Mouse (Mus musculus) embryonic facial prominence, embryonic 10.5 days (tissue): Measurements from ENCODE around the gene Rif1. TPM values are rescaled to one million over a fixed set of nuclear protein-coding genes. Genes with fewer than 3 reads are reported as not detected.
"Not testable (repeated sequence)": the region's sequence is repeated elsewhere in the genome, so short reads cannot be mapped to it uniquely, and the experiment has no call there.

Experiments used
- DNase-seq: peaks from one replicate; pipeline ENCODE4 v3.0.0-alpha.2; 2017; ENCODE audit warnings: low spot score
- H3K27ac ChIP-seq: fragments of 300-500 bp; sonication (generic); replicated peaks from 2 replicates; pipeline ENCODE4 v1.5.1; 2016; ENCODE audit warnings: mild to moderate bottlenecking
- H3K27me3 ChIP-seq: fragments of 300-500 bp; sonication (generic); replicated peaks from 2 replicates; pipeline ENCODE4 v1.6.1; 2016; ENCODE audit warnings: low read depth, mild to moderate bottlenecking; ENCODE audit not compliant: poor library complexity, severe bottlenecking
- H3K36me3 ChIP-seq: fragments of 300-500 bp; sonication (generic); replicated peaks from 2 replicates; pipeline ENCODE4 v1.6.1; 2016; ENCODE audit warnings: mild to moderate bottlenecking, moderate library complexity
- H3K4me1 ChIP-seq: fragments of 300-500 bp; sonication (generic); 2 replicates; pipeline ENCODE4 v1.6.1; 2016
- H3K4me3 ChIP-seq: fragments of 300-500 bp; sonication (generic); 2 replicates; pipeline ENCODE4 v1.5.1; 2016; ENCODE audit warnings: mild to moderate bottlenecking, moderate library complexity
- H3K9me3 ChIP-seq: fragments of 300-500 bp; sonication (generic); 2 replicates; pipeline ENCODE4 v1.6.1; 2016; ENCODE audit warnings: mild to moderate bottlenecking
- WGBS: fragments of 180-500 bp; shearing (Covaris S2); methylation state at CpG from one replicate; pipeline ENCODE4 v1.1.7; 2016; 5-methylcytosine and 5-hydroxymethylcytosine counted together
- polyA plus RNA-seq: library from polyadenylated mRNA; unstranded; fragments of >200 nt; fragmentation: Nextera tagmentation; extraction: Ambion mirVana; gene quantifications from 2 replicates; pipeline ENCODE4 v1.2.1, GENCODE M21; 2016

Rif1 gene
- polyA plus RNA-seq, 1 experiment from 2014 or later, result 41.0 TPM

DNA sequence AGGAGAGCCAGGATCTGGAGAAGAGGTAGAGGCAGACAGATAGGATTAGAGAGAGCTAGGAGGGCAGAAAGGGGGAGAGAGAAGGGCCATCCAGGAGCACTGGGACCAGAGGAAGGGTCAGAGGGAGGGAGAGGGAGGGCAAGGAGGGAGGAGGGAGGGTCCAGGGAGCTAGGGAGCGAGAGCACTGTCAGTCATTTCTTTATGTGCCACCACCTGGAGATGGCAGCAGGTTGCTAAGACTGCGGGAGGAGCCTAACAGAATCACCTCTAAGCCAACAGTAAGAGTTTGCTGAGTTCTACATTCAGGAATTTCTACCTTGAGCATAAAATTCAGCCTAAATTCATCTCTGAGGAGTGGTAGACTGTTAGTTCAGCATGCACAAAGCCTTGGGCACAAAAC is 6.0 kb downstream of the Rif1 start:
- no peak for DNase-seq
- Histone ChIP-seq H3K36me3 (peaks cover 95% of the 10 kb centered on the region), H3K27ac (no peak overlapping the region), H3K9me3 (no peaks in the 10 kb centered on the region), H3K4me1 (peaks cover 8% of the 10 kb centered on the region), H3K4me3 (no peak overlapping the region), H3K27me3 (no peaks in the 10 kb centered on the region)
- WGBS, result 95% methylated on average over 2 of the region's 2 CpGs

DNA sequence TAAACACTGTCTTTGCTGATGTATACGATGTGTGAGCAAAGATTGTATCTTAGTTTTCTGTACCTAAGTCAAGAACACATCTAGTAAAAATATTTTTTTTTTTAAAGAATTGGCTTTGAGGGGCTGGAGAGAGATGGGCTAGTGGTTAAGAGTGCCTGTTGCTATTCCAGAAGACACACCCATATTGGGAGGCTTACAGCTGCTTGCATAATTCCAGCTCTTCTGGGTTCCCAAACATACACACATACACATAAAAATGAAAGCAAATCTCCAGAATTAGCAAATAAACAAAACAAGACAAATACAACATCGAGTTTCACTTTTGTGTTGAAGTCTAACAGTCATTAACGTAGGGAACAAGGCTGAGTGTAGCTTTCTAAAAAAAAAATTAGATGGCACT is 11.4 kb downstream of the Rif1 start:
- H3K27me3 ChIP-seq, result no peaks in the 10 kb centered on the region
- no peak for DNase-seq
- H3K4me3 ChIP-seq, result no peak overlapping the region
- H3K9me3 ChIP-seq, result no peaks in the 10 kb centered on the region
- WGBS, result 94% methylated on average over 3 of the region's 3 CpGs
- H3K36me3 ChIP-seq, result peaks cover 100% of the 10 kb centered on the region
- no peaks in the 10 kb centered on the region for H3K4me1 ChIP-seq
- no peak overlapping the region for H3K27ac ChIP-seq

DNA sequence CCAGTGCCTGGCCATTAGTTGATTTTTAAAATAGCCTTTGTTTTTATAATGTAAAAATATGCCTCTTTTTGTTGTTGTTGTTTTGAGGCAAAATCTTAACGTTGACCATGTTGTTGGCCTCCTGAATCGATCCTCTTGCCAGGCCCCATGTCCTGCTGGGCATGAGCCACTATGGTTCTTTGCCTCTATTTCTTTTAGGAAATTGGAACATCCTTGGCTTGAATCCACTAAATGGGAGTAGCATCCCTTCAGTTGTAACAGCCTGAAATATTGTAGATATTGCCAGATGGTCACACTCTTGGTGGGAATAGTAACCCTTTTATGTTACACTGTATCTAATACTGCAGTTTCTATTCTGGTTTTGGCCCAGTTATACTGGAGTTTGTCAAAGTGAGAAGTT is 11.9 kb downstream of the Rif1 start:
- no peaks in the 10 kb centered on the region for H3K9me3 ChIP-seq
- no peaks in the 10 kb centered on the region for H3K4me1 ChIP-seq
- no peak overlapping the region for H3K27ac ChIP-seq
- H3K27me3 ChIP-seq, result no peaks in the 10 kb centered on the region
- DNase-seq, result no peak
- H3K36me3 ChIP-seq, result peaks cover 100% of the 10 kb centered on the region
- H3K4me3 ChIP-seq, result no peak overlapping the region
- WGBS, result 92% methylated on average over 2 of the region's 2 CpGs

DNA sequence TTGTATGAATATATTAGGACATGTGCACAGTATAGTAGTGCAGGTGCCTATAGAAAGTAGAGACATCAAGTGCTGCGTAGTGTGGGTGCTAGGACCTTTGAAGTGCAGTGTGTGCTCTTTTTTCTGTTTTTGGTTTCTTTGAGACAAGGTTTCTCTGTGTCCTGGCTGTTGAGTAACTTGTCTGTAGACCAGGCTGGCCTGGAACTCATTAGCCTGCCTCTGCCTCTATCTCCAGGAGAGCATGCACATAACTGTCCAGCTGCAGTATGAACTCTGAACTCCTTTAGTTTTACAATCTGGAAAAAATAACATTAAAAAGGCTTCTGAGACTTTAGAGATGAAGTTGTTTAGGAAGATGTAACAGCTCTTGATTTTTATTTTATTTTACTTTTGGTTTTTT is 41.5 kb downstream of the Rif1 start:
- Histone ChIP-seq H3K4me1 (0 out of 2 replicates have a peak, but pooled peaks cover 3% of the 10 kb centered on the region), H3K9me3 (no peaks in the 10 kb centered on the region), H3K36me3 (peaks cover 99% of the 10 kb centered on the region), H3K4me3 (no peak overlapping the region), H3K27ac (no peak overlapping the region), H3K27me3 (no peaks in the 10 kb centered on the region)
- 66% methylated on average over 1 of the region's 1 CpGs for WGBS
- DNase-seq, result peak; percentile 53

DNA sequence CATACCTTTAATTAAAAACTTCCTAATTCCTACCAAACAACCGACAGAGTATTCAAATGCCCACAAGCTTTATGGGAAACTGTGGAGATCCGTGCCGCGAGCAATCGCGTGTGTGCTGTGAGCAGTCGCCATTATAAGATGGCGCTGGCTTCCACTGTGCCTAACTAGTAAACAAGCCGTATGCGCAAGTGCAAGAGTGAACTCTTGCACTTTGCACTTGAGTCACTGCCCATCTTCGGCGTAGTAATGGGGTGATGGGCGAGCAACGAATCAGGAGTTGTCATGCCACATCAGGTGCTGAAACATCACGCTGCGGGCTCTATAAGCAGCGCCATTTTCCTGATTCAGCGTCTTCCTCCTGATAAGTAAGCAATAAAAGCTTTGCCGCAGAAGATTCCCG is 58.7 kb downstream of the Rif1 start:
- peaks cover 68% of the 10 kb centered on the region for H3K36me3 ChIP-seq

DNA sequence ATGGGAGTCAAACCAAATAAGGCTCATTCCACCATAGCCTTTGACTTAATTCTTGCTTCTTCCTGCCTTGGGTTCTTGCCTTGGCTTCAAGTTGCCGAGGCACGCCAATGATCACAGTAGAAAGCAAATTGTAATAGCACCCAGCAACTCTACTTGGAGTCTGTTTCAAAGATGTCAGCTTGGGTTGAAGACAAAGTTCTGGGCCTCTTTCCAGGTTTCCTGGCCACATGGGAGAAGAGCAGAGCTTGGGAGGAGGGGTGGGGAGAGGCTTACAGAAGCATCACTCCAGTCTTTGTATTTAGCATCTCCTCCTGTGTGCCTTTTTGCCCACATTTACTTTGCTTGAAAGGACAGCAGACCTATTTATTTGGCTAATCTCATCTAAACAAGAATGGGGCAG is 60.7 kb downstream of the Rif1 start:
- no peak for DNase-seq
- no peak overlapping the region for H3K4me3 ChIP-seq
- peaks cover 10% of the 10 kb centered on the region; the same call in 1 of the 2 replicates for H3K9me3 ChIP-seq
- H3K36me3 ChIP-seq, result peaks cover 66% of the 10 kb centered on the region
- no peaks in the 10 kb centered on the region for H3K27me3 ChIP-seq
- no peak overlapping the region for H3K27ac ChIP-seq
- WGBS, result 94% methylated on average over 2 of the region's 2 CpGs
- H3K4me1 ChIP-seq, result no peaks in the 10 kb centered on the region

More for the DNA sequence above, 58.7 kb downstream of the Rif1 start:
- peaks cover 20% of the 10 kb centered on the region for H3K9me3 ChIP-seq
- not testable (repeated sequence) for H3K4me3 ChIP-seq, H3K27ac ChIP-seq, H3K27me3 ChIP-seq, DNase-seq, H3K4me1 ChIP-seq
- WGBS, result 98% methylated on average over 20 of the region's 20 CpGs

DNA sequence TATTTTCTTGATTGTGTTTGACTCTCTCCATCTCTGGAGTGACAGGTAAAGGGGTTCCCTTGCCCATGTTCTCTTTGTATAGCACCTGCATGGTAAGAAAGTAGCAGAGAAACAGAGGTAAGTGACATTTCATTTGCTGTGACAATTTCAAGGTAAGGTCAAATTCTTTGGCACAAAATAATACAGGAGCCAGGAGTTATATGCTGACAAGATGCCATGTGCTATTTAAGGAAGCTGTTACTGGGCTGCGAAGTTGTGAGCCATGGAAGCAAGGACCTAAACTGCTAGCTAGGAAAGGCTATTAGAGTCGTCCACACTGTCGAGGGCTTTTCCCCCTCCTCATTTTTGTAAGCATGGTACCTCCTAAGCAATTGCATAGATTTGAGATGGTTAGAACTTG is 80.4 kb downstream of the Rif1 start:
- WGBS, result 81% methylated on average over 3 of the region's 3 CpGs
- Histone ChIP-seq H3K4me3 (no peak overlapping the region), H3K36me3 (no peaks in the 10 kb centered on the region), H3K27ac (no peak overlapping the region), H3K4me1 (0 out of 2 replicates have a peak, but pooled peaks cover 4% of the 10 kb centered on the region), H3K27me3 (no peaks in the 10 kb centered on the region), H3K9me3 (no peaks in the 10 kb centered on the region)
- no peak for DNase-seq

DNA sequence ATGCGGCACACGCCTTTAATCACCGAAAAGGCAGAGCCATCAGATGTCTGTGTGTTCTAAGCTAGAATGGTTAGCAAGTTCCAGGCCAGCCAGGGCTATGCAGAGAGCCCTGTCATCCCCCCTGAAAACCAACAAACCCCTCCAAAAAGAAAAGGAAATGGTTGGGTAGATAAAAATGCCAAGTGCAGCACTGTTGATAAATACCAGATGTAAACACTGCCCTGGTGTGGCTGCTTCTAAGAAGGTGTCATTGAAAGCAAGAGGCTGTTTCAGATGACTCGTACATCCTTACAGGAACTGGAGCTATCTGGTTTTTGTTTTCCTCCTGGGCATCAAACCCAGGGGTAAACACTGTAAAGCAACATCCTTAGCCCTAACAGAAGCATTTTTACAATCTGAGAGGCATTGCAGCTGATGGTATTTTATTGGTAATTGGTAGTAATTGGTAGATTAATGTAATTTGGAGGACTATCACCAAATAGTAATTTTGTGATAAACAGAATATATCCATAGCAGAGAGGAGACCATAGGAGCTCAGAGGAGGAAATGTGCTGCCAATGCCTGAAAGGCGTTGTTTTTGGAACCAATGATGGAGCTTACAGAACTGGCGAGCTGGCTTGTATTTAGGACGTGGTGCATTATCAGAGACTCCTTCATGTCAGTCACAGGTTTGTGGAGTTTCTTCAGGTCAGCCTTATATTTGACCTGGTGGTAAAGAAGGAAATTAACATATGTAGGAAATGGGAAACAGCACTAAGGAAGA is 96.8 kb downstream of the Rif1 start:
- Histone ChIP-seq H3K27ac (no peak overlapping the region), H3K9me3 (no peaks in the 10 kb centered on the region), H3K27me3 (no peaks in the 10 kb centered on the region), H3K36me3 (no peaks in the 10 kb centered on the region), H3K4me1 (peaks cover 6% of the 10 kb centered on the region; the same call in 1 of the 2 replicates), H3K4me3 (no peak overlapping the region)
- no peak for DNase-seq
- 81% methylated on average over 7 of the region's 7 CpGs for WGBS

Other genes starting within 250 kb of the Rif1 start
- gene Rbm43, start 137.7 kb upstream of the Rif1 start, polyA plus RNA-seq, result 7.8 and 7.9 TPM in 2 replicates
- gene Nmi, start 99.3 kb upstream of the Rif1 start, polyA plus RNA-seq, result 4.4 and 6.1 TPM in 2 replicates
- gene Tnfaip6, start 34.8 kb upstream of the Rif1 start, polyA plus RNA-seq, result 44.7 and 57.7 TPM in 2 replicates